Mouse (Mus musculus): ENCODE results near the gene Arih2.
"Not testable (repeated sequence)": the region's sequence is repeated elsewhere in the genome, so short reads cannot be mapped to it uniquely, and the experiment has no call there.

Gene Arih2

GRCm38 (mm10) chr9:108648611-108649560 is at the start of gene Arih2:
TSS of gene Arih2 (minus strand) at chr9:108649386.
- DNase-seq: peak; percentile 96

- DNase-seq: no peak
Measured at GRCm38 (mm10) chr9:108694533-108694932, 45.3 kb upstream of the Arih2 start.

- DNase-seq: no peak
Measured at GRCm38 (mm10) chr9:108693946-108694345, 44.8 kb upstream of the Arih2 start.

- DNase-seq: peak; percentile 86
Measured at GRCm38 (mm10) chr9:108692226-108693041, 43.2 kb upstream of the Arih2 start.

- DNase-seq: peak; percentile 94
Measured at GRCm38 (mm10) chr9:108691846-108692225, 42.6 kb upstream of the Arih2 start.

GRCm38 (mm10) chr9:108691371-108691770 is 42.2 kb upstream of the Arih2 start:
- no peak for DNase-seq

- DNase-seq: no peak
Measured at GRCm38 (mm10) chr9:108690914-108691313, 41.7 kb upstream of the Arih2 start.

- no peak for DNase-seq
Measured at GRCm38 (mm10) chr9:108689993-108690392, 40.8 kb upstream of the Arih2 start.

- DNase-seq: peak; percentile 76
Measured at GRCm38 (mm10) chr9:108689106-108689505, 39.9 kb upstream of the Arih2 start, which contains the start of gene Prkar2a. TSS of gene Prkar2a (plus strand) at chr9:108689314.

- no peak for DNase-seq
Measured at GRCm38 (mm10) chr9:108688451-108688850, 39.3 kb upstream of the Arih2 start.

GRCm38 (mm10) chr9:108687686-108688085 is 38.5 kb upstream of the Arih2 start:
- DNase-seq: no peak

- no peak for DNase-seq
Measured at GRCm38 (mm10) chr9:108687181-108687580, 38.0 kb upstream of the Arih2 start.

- DNase-seq: peak; percentile 70
Measured at GRCm38 (mm10) chr9:108686475-108686887, 37.3 kb upstream of the Arih2 start.

GRCm38 (mm10) chr9:108680026-108680425 is 30.8 kb upstream of the Arih2 start:
- DNase-seq: no peak

GRCm38 (mm10) chr9:108673151-108673550 is 24.0 kb upstream of the Arih2 start:
- DNase-seq: no peak

GRCm38 (mm10) chr9:108669875-108670274 is 20.7 kb upstream of the Arih2 start:
- DNase-seq: peak; percentile 64

GRCm38 (mm10) chr9:108662660-108663059 is 13.5 kb upstream of the Arih2 start:
- no peak for DNase-seq

- DNase-seq: peak; percentile 93
Measured at GRCm38 (mm10) chr9:108661677-108662612, 12.8 kb upstream of the Arih2 start, which contains the start of gene Slc25a20. TSS of gene Slc25a20 (plus strand) at chr9:108662088.

- not testable (repeated sequence) for DNase-seq
Measured at GRCm38 (mm10) chr9:108655865-108656264, 6.7 kb upstream of the Arih2 start.

GRCm38 (mm10) chr9:108654566-108655464 is 5.6 kb upstream of the Arih2 start:
- no peak for DNase-seq
